Mouse (Mus musculus) liver, adult 2 months (tissue): ENCODE data around the gene Ankrd24.

Experiments used
- CTCF ChIP-seq: fragments of 200-500 bp; IDR thresholded peaks from 2 replicates; pipeline ENCODE4 v1.5.1; 2011; ENCODE audit warnings: low read depth, low read length, control low read depth
- POLR2A ChIP-seq: fragments of 200-500 bp; IDR thresholded peaks from 2 replicates; pipeline ENCODE4 v1.6.1; 2011; ENCODE audit warnings: low read length, control low read depth; ENCODE audit not compliant: insufficient read depth; ENCODE audit errors: extremely low read depth

- no peak for TF ChIP-seq CTCF
- no peak for TF ChIP-seq POLR2A
Measured at GRCm38 (mm10) chr10:81600738-81601203, 27.6 kb upstream of the Ankrd24 start, which contains the start of gene Tle6.
